In genomic region chr7:143840121-143840520, GRCm38 (mm10) we compare ENCODE assay signal across 11 mouse cellular contexts. TPM values are rescaled to one million over a fixed set of nuclear protein-coding genes. Genes with fewer than 3 reads are reported as not detected.
"Had no signal": no experiment of that assay in that cellular context is flagged by ENCODE, and none has a peak within 500 bp of the region (broad histone marks: within the 10 kb centered on the region; RNA-seq: fewer than 3 reads in every experiment).

No protein-coding gene starts in this region.

- DNase-seq: lung, adult 2 months; lung, postnatal 14 days; lung, postnatal 36 days; right cerebral cortex, postnatal 14 days; thymus, adult 2 months; thymus, postnatal 25 days; thymus, postnatal 4 days had no signal

RNA-seq across cellular contexts. Expression of gene Gm498, which starts 26.5 kb away (rescaled TPM):
- total RNA-seq: megakaryocyte progenitor cell, adult 5-6 weeks; midbrain, postnatal 0 days; monocyte, adult 5-6 weeks; neutrophil, adult 5-6 weeks had no signal
